Mouse (Mus musculus) kidney, postnatal 0 days (tissue): ENCODE data around the gene Sltm. TPM values are rescaled to one million over a fixed set of nuclear protein-coding genes. Genes with fewer than 3 reads are reported as not detected.
A peak's percentile ranks its signal among the peaks of the same experiment; 100 is the strongest.

Experiments used
- ATAC-seq: fragments of 200-750 bp; cut with Nextera tagmentation; replicated peaks from 2 replicates; pipeline ENCODE4 v1.8.0; 2017; ENCODE audit warnings: low read depth, moderate number of reproducible peaks, moderate TSS enrichment, moderate library complexity; ENCODE audit not compliant: low FRiP score
- DNase-seq: peaks from one replicate; pipeline ENCODE4 v3.0.0-alpha.2; 2016; ENCODE audit warnings: low spot score
- H3K27ac ChIP-seq: fragments of 300-500 bp; sonication (generic); 2 replicates; pipeline ENCODE4 v1.5.1; 2014; ENCODE audit warnings: mild to moderate bottlenecking
- H3K27me3 ChIP-seq: fragments of 300-500 bp; sonication (generic); 2 replicates; pipeline ENCODE4 v1.6.1; 2014; ENCODE audit warnings: low read length, mixed read lengths; ENCODE audit not compliant: insufficient read depth
- H3K36me3 ChIP-seq: fragments of 300-500 bp; sonication (generic); 2 replicates; pipeline ENCODE4 v1.6.1; 2014; ENCODE audit warnings: low read length, mixed read lengths; ENCODE audit not compliant: insufficient read depth
- H3K4me1 ChIP-seq: fragments of 300-500 bp; sonication (generic); replicated peaks from 2 replicates; pipeline ENCODE4 v1.6.1; 2014; ENCODE audit warnings: antibody characterized with exemption, low read length, mixed read lengths; ENCODE audit not compliant: insufficient read depth
- H3K4me2 ChIP-seq: fragments of 300-500 bp; sonication (generic); 2 replicates; pipeline ENCODE4 v1.6.1; 2014; ENCODE audit warnings: mild to moderate bottlenecking, low read length, moderate library complexity, mixed read lengths
- H3K4me3 ChIP-seq: fragments of 300-500 bp; sonication (generic); replicated peaks from 2 replicates; pipeline ENCODE4 v1.5.1; 2014; ENCODE audit warnings: low read depth, low read length
- H3K9ac ChIP-seq: fragments of 300-500 bp; sonication (generic); 2 replicates; pipeline ENCODE4 v1.6.1; 2014; ENCODE audit warnings: low read depth, low read length
- H3K9me3 ChIP-seq: fragments of 300-500 bp; sonication (generic); replicated peaks from 2 replicates; pipeline ENCODE4 v1.6.1; 2016; ENCODE audit warnings: low read length, inconsistent platforms, mixed read lengths
- CTCF ChIP-seq: IDR thresholded peaks from 2 replicates; pipeline ENCODE4 v1.5.1; 2016; ENCODE audit warnings: antibody characterized with exemption, low read depth, mild to moderate bottlenecking, moderate library complexity
- WGBS: fragments of 180-500 bp; shearing (Covaris S2); extraction: QIAGEN DNeasy Blood & Tissue Kit; methylation state at CpG from one replicate; pipeline ENCODE4 v1.1.7; 2014; 5-methylcytosine and 5-hydroxymethylcytosine counted together
- polyA plus RNA-seq: library from polyadenylated mRNA; unstranded; fragments of >200 nt; fragmentation: Nextera tagmentation; extraction: Ambion mirVana; gene quantifications from 2 replicates; pipeline ENCODE4 v1.2.1, GENCODE M21; 2015

Sltm gene
- polyA plus RNA-seq, result 38.1 and 38.9 TPM in 2 replicates

- Histone ChIP-seq H3K27ac (peak within 1 kb of the TSS; percentile 99), H3K9ac (peak within 1 kb of the TSS; percentile 96), H3K4me2 (peak within 1 kb of the TSS; percentile 94), H3K4me1 (0 out of 2 replicates have a peak, but pooled peaks cover 3% of the 10 kb centered on the region), H3K4me3 (peak within 1 kb of the TSS; percentile 89), H3K36me3 (no peaks in the 10 kb centered on the region), H3K9me3 (no peaks in the 10 kb centered on the region), H3K27me3 (no peaks in the 10 kb centered on the region)
- peak; percentile 94 for ATAC-seq
- WGBS, result under 1% methylated on average over 70 of the region's 75 CpGs
- DNase-seq, result peak; percentile 98
- no peak for TF ChIP-seq CTCF
Observed at GRCm38 (mm10) chr9:70542305-70543041, at the start of gene Sltm. Sltm (plus strand) TSS chr9:70542754.

GRCm38 (mm10) chr9:70493038-70493437 is 49.5 kb upstream of the Sltm start:
- 91% methylated on average over 2 of the region's 2 CpGs for WGBS
- TF ChIP-seq CTCF, result no peak
- no peaks in the 10 kb centered on the region for H3K27me3 ChIP-seq
- no peaks in the 10 kb centered on the region for H3K9me3 ChIP-seq
- H3K4me1 ChIP-seq, result no peaks in the 10 kb centered on the region
- H3K4me2 ChIP-seq, result no peak overlapping the region
- ATAC-seq (no peak), DNase-seq (no peak)
- no peak overlapping the region for H3K27ac ChIP-seq
- no peak overlapping the region for H3K4me3 ChIP-seq
- 0 out of 2 replicates have a peak, but pooled peaks cover 5% of the 10 kb centered on the region for H3K36me3 ChIP-seq
- H3K9ac ChIP-seq, result no peak overlapping the region

GRCm38 (mm10) chr9:70496990-70497389 is 45.6 kb upstream of the Sltm start:
- H3K27ac ChIP-seq, result no peak overlapping the region
- DNase-seq, result no peak

GRCm38 (mm10) chr9:70502284-70503014 is 40.1 kb upstream of the Sltm start:
- H3K4me1 ChIP-seq, result 0 out of 2 replicates have a peak, but pooled peaks cover 4% of the 10 kb centered on the region
- DNase-seq (peak; percentile 24), ATAC-seq (no peak)
- TF ChIP-seq CTCF, result no peak
- peak overlapping the region; percentile 98 for H3K4me3 ChIP-seq
- H3K36me3 ChIP-seq, result no peaks in the 10 kb centered on the region
- peak overlapping the region; percentile 56 for H3K4me2 ChIP-seq
- peak overlapping the region; percentile 98 for H3K9ac ChIP-seq
- no peaks in the 10 kb centered on the region for H3K27me3 ChIP-seq
- peak overlapping the region; percentile 99 for H3K27ac ChIP-seq
- no peaks in the 10 kb centered on the region for H3K9me3 ChIP-seq
- 31% methylated on average over 10 of the region's 10 CpGs for WGBS

More at GRCm38 (mm10) chr9:70496990-70497389, 45.6 kb upstream of the Sltm start:
- no peak for ATAC-seq
- Histone ChIP-seq H3K9ac (no peak overlapping the region), H3K27me3 (no peaks in the 10 kb centered on the region), H3K36me3 (0 out of 2 replicates have a peak, but pooled peaks cover 5% of the 10 kb centered on the region), H3K4me3 (no peak overlapping the region), H3K4me2 (no peak overlapping the region), H3K4me1 (no peaks in the 10 kb centered on the region), H3K9me3 (no peaks in the 10 kb centered on the region)
- no peak for TF ChIP-seq CTCF

- Histone ChIP-seq H3K27me3 (no peaks in the 10 kb centered on the region), H3K27ac (peak overlapping the region; percentile 99), H3K4me2 (peak overlapping the region; percentile 56), H3K4me1 (0 out of 2 replicates have a peak, but pooled peaks cover 4% of the 10 kb centered on the region), H3K4me3 (peak overlapping the region; percentile 98), H3K9me3 (no peaks in the 10 kb centered on the region), H3K9ac (peak overlapping the region; percentile 98), H3K36me3 (no peaks in the 10 kb centered on the region)
- TF ChIP-seq CTCF, result no peak
- WGBS, result 1% methylated on average over 57 of the region's 70 CpGs
- DNase-seq, result peak; percentile 72
- peak; percentile 93 for ATAC-seq
Observed at GRCm38 (mm10) chr9:70503015-70503603, 39.4 kb upstream of the Sltm start.

GRCm38 (mm10) chr9:70503626-70504041 is 38.9 kb upstream of the Sltm start, which contains the start of gene Rnf111:
Rnf111 (minus strand) TSS chr9:70503725.
- DNase-seq, result peak; percentile 98
- H3K9ac ChIP-seq, result peak within 1 kb of the TSS; percentile 98
- TF ChIP-seq CTCF, result no peak
- no peaks in the 10 kb centered on the region for H3K27me3 ChIP-seq
- WGBS, result under 1% methylated on average over 42 of the region's 45 CpGs
- peak within 1 kb of the TSS; percentile 56 for H3K4me2 ChIP-seq
- H3K36me3 ChIP-seq, result no peaks in the 10 kb centered on the region
- peak within 1 kb of the TSS; percentile 99 for H3K27ac ChIP-seq
- H3K4me3 ChIP-seq, result peak within 1 kb of the TSS; percentile 98
- no peaks in the 10 kb centered on the region for H3K9me3 ChIP-seq
- 0 out of 2 replicates have a peak, but pooled peaks cover 4% of the 10 kb centered on the region for H3K4me1 ChIP-seq
- peak; percentile 97 for ATAC-seq
